Mouse (Mus musculus) midbrain, embryonic 14.5 days (tissue): ENCODE data around the gene Isoc2b. TPM values are rescaled to one million over a fixed set of nuclear protein-coding genes. Genes with fewer than 3 reads are reported as not detected.

Experiments used
- ATAC-seq: fragments of 200-750 bp; cut with Nextera tagmentation; 2 replicates; pipeline ENCODE4 v1.8.0; 2017; ENCODE audit warnings: moderate number of reproducible peaks, moderate library complexity; ENCODE audit not compliant: low FRiP score, low TSS enrichment
- DNase-seq: peaks from one replicate; pipeline ENCODE4 v3.0.0-alpha.2; 2015
- H3K27ac ChIP-seq: fragments of 300-500 bp; sonication (generic); replicated peaks from 2 replicates; pipeline ENCODE4 v1.5.1; 2014; ENCODE audit warnings: mild to moderate bottlenecking, low read depth, low read length, moderate library complexity
- H3K27me3 ChIP-seq: fragments of 300-500 bp; sonication (generic); 2 replicates; pipeline ENCODE4 v1.6.1; 2014; ENCODE audit warnings: low read length, control low read depth, mixed read lengths; ENCODE audit not compliant: control insufficient read depth, insufficient read depth
- H3K36me3 ChIP-seq: fragments of 300-500 bp; sonication (generic); 2 replicates; pipeline ENCODE4 v1.6.1; 2014; ENCODE audit warnings: low read length, control low read depth; ENCODE audit not compliant: control insufficient read depth, insufficient read depth
- H3K4me1 ChIP-seq: fragments of 300-500 bp; sonication (generic); 2 replicates; pipeline ENCODE4 v1.6.1; 2014; ENCODE audit warnings: mild to moderate bottlenecking, antibody characterized with exemption, low read length, control low read depth; ENCODE audit not compliant: control insufficient read depth, insufficient read depth
- H3K4me2 ChIP-seq: fragments of 300-500 bp; sonication (generic); 2 replicates; pipeline ENCODE4 v1.6.1; 2014; ENCODE audit warnings: mild to moderate bottlenecking, low read length, moderate library complexity
- H3K4me3 ChIP-seq: fragments of 300-500 bp; sonication (generic); replicated peaks from 2 replicates; pipeline ENCODE4 v1.5.1; 2014; ENCODE audit warnings: low read depth, low read length
- H3K9ac ChIP-seq: fragments of 300-500 bp; sonication (generic); replicated peaks from 2 replicates; pipeline ENCODE4 v1.6.1; 2014; ENCODE audit warnings: mild to moderate bottlenecking, low read length, moderate library complexity
- H3K9me3 ChIP-seq: fragments of 300-500 bp; sonication (generic); 2 replicates; pipeline ENCODE4 v1.6.1; 2016; ENCODE audit warnings: low read length, control low read depth, mixed read lengths; ENCODE audit not compliant: control insufficient read depth
- WGBS: fragments of 180-500 bp; shearing (Covaris S2); extraction: QIAGEN DNeasy Blood & Tissue Kit; methylation state at CpG from one replicate; pipeline ENCODE4 v1.1.7; 2014; 5-methylcytosine and 5-hydroxymethylcytosine counted together
- polyA plus RNA-seq: library from polyadenylated mRNA; unstranded; fragments of >200 nt; fragmentation: Nextera tagmentation; extraction: Ambion mirVana; gene quantifications from 2 replicates; pipeline ENCODE4 v1.2.1, GENCODE M21; 2014

Isoc2b gene
- polyA plus RNA-seq, 1 experiment from 2014 or later = 6.6 TPM

- Histone ChIP-seq H3K4me3 (no peak within 1 kb of the TSS), H3K27ac (no peak within 1 kb of the TSS), H3K4me2 (no peak within 1 kb of the TSS), H3K9me3 (no peaks in the 10 kb centered on the region), H3K4me1 (no peaks in the 10 kb centered on the region), H3K27me3 (no peaks in the 10 kb centered on the region), H3K36me3 (no peaks in the 10 kb centered on the region), H3K9ac (no peak within 1 kb of the TSS)
- DNase-seq = no peak
- ATAC-seq = no peak
- 46% methylated on average over 10 of the region's 10 CpGs for WGBS
Observed at GRCm38 (mm10) chr7:4906466-4906950, 36.5 kb upstream of the Isoc2b start, which contains the start of gene Gm36210. TSS of gene Gm36210 (minus strand) at chr7:4906516.

GRCm38 (mm10) chr7:4902404-4902803, 32.3 kb upstream of the Isoc2b start:
- no peak overlapping the region for H3K4me2 ChIP-seq
- DNase-seq (no peak), ATAC-seq (no peak)
- no peaks in the 10 kb centered on the region for H3K27me3 ChIP-seq
- H3K4me3 ChIP-seq = no peak overlapping the region
- H3K36me3 ChIP-seq = no peaks in the 10 kb centered on the region
- 0 out of 2 replicates have a peak, but pooled peaks cover 3% of the 10 kb centered on the region for H3K9me3 ChIP-seq
- no peak overlapping the region for H3K9ac ChIP-seq
- H3K4me1 ChIP-seq = peaks cover 3% of the 10 kb centered on the region; the same call in 1 of the 2 replicates
- H3K27ac ChIP-seq = no peak overlapping the region
- WGBS = 88% methylated on average over 9 of the region's 9 CpGs

- no peak overlapping the region for H3K9ac ChIP-seq
- H3K27ac ChIP-seq = no peak overlapping the region
- WGBS = 45% methylated on average over 8 of the region's 8 CpGs
- no peak overlapping the region for H3K4me3 ChIP-seq
- H3K4me1 ChIP-seq = peaks cover 3% of the 10 kb centered on the region; the same call in 1 of the 2 replicates
- ATAC-seq (no peak), DNase-seq (no peak)
- H3K27me3 ChIP-seq = no peaks in the 10 kb centered on the region
- no peaks in the 10 kb centered on the region for H3K36me3 ChIP-seq
- 0 out of 2 replicates have a peak, but pooled peaks cover 3% of the 10 kb centered on the region for H3K9me3 ChIP-seq
- H3K4me2 ChIP-seq = no peak overlapping the region
Observed at GRCm38 (mm10) chr7:4901171-4901570, 31.1 kb upstream of the Isoc2b start.

- H3K4me2 ChIP-seq = peak overlapping the region; percentile 57
- H3K9ac ChIP-seq = no peak overlapping the region
- H3K9me3 ChIP-seq = 0 out of 2 replicates have a peak, but pooled peaks cover 3% of the 10 kb centered on the region
- no peaks in the 10 kb centered on the region for H3K36me3 ChIP-seq
- peaks cover 3% of the 10 kb centered on the region; the same call in 1 of the 2 replicates for H3K4me1 ChIP-seq
- 19% methylated on average over 11 of the region's 11 CpGs for WGBS
- DNase-seq (no peak), ATAC-seq (no peak)
- no peaks in the 10 kb centered on the region for H3K27me3 ChIP-seq
- H3K27ac ChIP-seq = no peak overlapping the region
- peak overlapping the region; percentile 31 for H3K4me3 ChIP-seq
Observed at GRCm38 (mm10) chr7:4900523-4900851, 30.4 kb upstream of the Isoc2b start.

- peak overlapping the region; percentile 3; the same call in 1 of the 2 replicates for H3K9ac ChIP-seq
- WGBS = 8% methylated on average over 19 of the region's 19 CpGs
- ATAC-seq = no peak
- H3K27ac ChIP-seq = peak overlapping the region; percentile 26; the same call in 1 of the 2 replicates
- peak overlapping the region; percentile 31 for H3K4me3 ChIP-seq
- no peaks in the 10 kb centered on the region for H3K27me3 ChIP-seq
- H3K4me1 ChIP-seq = peaks cover 3% of the 10 kb centered on the region; the same call in 1 of the 2 replicates
- H3K9me3 ChIP-seq = 0 out of 2 replicates have a peak, but pooled peaks cover 3% of the 10 kb centered on the region
- peak overlapping the region; percentile 57 for H3K4me2 ChIP-seq
- no peaks in the 10 kb centered on the region for H3K36me3 ChIP-seq
- DNase-seq = peak; percentile 72
Observed at GRCm38 (mm10) chr7:4899649-4900522, 29.8 kb upstream of the Isoc2b start.

GRCm38 (mm10) chr7:4898851-4899648, 29.0 kb upstream of the Isoc2b start:
- WGBS = 14% methylated on average over 18 of the region's 18 CpGs
- Histone ChIP-seq H3K9me3 (0 out of 2 replicates have a peak, but pooled peaks cover 3% of the 10 kb centered on the region), H3K4me3 (peak overlapping the region; percentile 31), H3K36me3 (no peaks in the 10 kb centered on the region), H3K4me1 (peaks cover 3% of the 10 kb centered on the region; the same call in 1 of the 2 replicates), H3K27me3 (no peaks in the 10 kb centered on the region), H3K27ac (peak overlapping the region; percentile 26; the same call in 1 of the 2 replicates), H3K4me2 (peak overlapping the region; percentile 57), H3K9ac (peak overlapping the region; percentile 3; the same call in 1 of the 2 replicates)
- ATAC-seq = peak; percentile 27; the same call in 1 of the 2 replicates
- peak; percentile 48 for DNase-seq

- Histone ChIP-seq H3K27me3 (no peaks in the 10 kb centered on the region), H3K27ac (no peak overlapping the region), H3K36me3 (no peaks in the 10 kb centered on the region), H3K4me1 (peaks cover 3% of the 10 kb centered on the region; the same call in 1 of the 2 replicates), H3K9ac (no peak overlapping the region), H3K4me3 (no peak overlapping the region), H3K4me2 (no peak overlapping the region), H3K9me3 (no peaks in the 10 kb centered on the region)
- ATAC-seq (no peak), DNase-seq (no peak)
- WGBS = 78% methylated on average over 11 of the region's 11 CpGs
Observed at GRCm38 (mm10) chr7:4895186-4895585, 25.1 kb upstream of the Isoc2b start.

GRCm38 (mm10) chr7:4886680-4887079, 16.6 kb upstream of the Isoc2b start:
- WGBS = 94% methylated on average over 4 of the region's 4 CpGs
- no peaks in the 10 kb centered on the region for H3K27me3 ChIP-seq
- DNase-seq (no peak), ATAC-seq (no peak)
- no peak overlapping the region for H3K9ac ChIP-seq
- H3K27ac ChIP-seq = no peak overlapping the region
- no peaks in the 10 kb centered on the region for H3K9me3 ChIP-seq
- no peak overlapping the region for H3K4me2 ChIP-seq
- H3K4me3 ChIP-seq = no peak overlapping the region
- no peaks in the 10 kb centered on the region for H3K4me1 ChIP-seq
- H3K36me3 ChIP-seq = no peaks in the 10 kb centered on the region
